In genomic region chrX:166652400-166652799, GRCm38 (mm10) we compare ENCODE assay signal across 9 mouse cellular contexts.
A peak's percentile ranks its signal among the peaks of the same experiment; 100 is the strongest.
DNase-seq lines count a peak whose midpoint lies in the region; ATAC-seq and TF ChIP-seq lines count a peak whose summit lies in the region.
"Had no signal": no experiment of that assay in that cellular context is flagged by ENCODE, and none has a peak within 500 bp of the region (broad histone marks: within the 10 kb centered on the region; RNA-seq: fewer than 3 reads in every experiment).

No protein-coding gene starts in this region.

- no peaks in the 10 kb centered on the region for H3K36me3 ChIP-seq in limb, embryonic 14.5 days (ENCODE audit: control insufficient read depth, insufficient read depth, low read length)
- H3K36me3 ChIP-seq: embryonic facial prominence, embryonic 15.5 days; limb, embryonic 12.5 days had no signal

- 60% methylated on average over 3 of the region's 3 CpGs for WGBS in limb, embryonic 14.5 days

- no peak for TF ChIP-seq POLR2A in limb, embryonic 14.5 days (IDR thresholded peaks at IDR 0.05; ENCODE audit: borderline replicate concordance, extremely low read depth, insufficient read depth, insufficient read length)

- H3K27me3 ChIP-seq in limb, embryonic 14.5 days (ENCODE audit: control insufficient read depth, insufficient read depth, low read length) = no peaks in the 10 kb centered on the region

- ATAC-seq in limb, embryonic 14.5 days (ENCODE audit: low FRiP score, low read depth) = no peak

- no peak overlapping the region for H3K27ac ChIP-seq in limb, embryonic 14.5 days (replicated peaks; ENCODE audit: low read depth, low read length)
- H3K27ac ChIP-seq: embryonic facial prominence, embryonic 15.5 days; limb, embryonic 12.5 days had no signal

- no peaks in the 10 kb centered on the region for H3K4me1 ChIP-seq in limb, embryonic 14.5 days (ENCODE audit: control insufficient read depth, insufficient read depth, low read length)
- H3K4me1 ChIP-seq: embryonic facial prominence, embryonic 15.5 days; limb, embryonic 12.5 days had no signal

- H3K4me2 ChIP-seq in limb, embryonic 14.5 days (replicated peaks; ENCODE audit: low read depth, low read length, severe bottlenecking) = no peak overlapping the region
- H3K4me2 ChIP-seq: embryonic facial prominence, embryonic 15.5 days; limb, embryonic 12.5 days had no signal

- no peak overlapping the region for H3K9ac ChIP-seq in limb, embryonic 14.5 days (ENCODE audit: low read depth, low read length, severe bottlenecking)
- H3K9ac ChIP-seq: embryonic facial prominence, embryonic 15.5 days; limb, embryonic 12.5 days had no signal

- H3K4me3 ChIP-seq in limb, embryonic 14.5 days (replicated peaks; ENCODE audit: low read length) = no peak overlapping the region
- H3K4me3 ChIP-seq: embryonic facial prominence, embryonic 15.5 days; limb, embryonic 12.5 days had no signal

- H3K9me3 ChIP-seq in limb, embryonic 14.5 days (ENCODE audit: control insufficient read depth, low read length) = no peaks in the 10 kb centered on the region
- H3K9me3 ChIP-seq: embryonic facial prominence, embryonic 15.5 days; limb, embryonic 12.5 days had no signal

- DNase-seq in layer of hippocampus, adult 11-12 months (ENCODE audit: low spot score) = peak; percentile 17
- DNase-seq in layer of hippocampus, adult 9-11 months = no peak
- peak; percentile 32 for DNase-seq in ES-CJ7 (ENCODE audit: low read depth, low spot score)
- peak; percentile 50 for DNase-seq in adrenal gland, postnatal 14 days
- DNase-seq in forelimb bud, embryonic 11.5 days (ENCODE audit: low read depth, low spot score) = peak; percentile 50
- peak; percentile 33 for DNase-seq in limb, embryonic 14.5 days (ENCODE audit: low spot score)
- DNase-seq in retina, embryonic 14.5 days (ENCODE audit: low spot score) = peak; percentile 63
